Mouse (Mus musculus) hindbrain, embryonic 14.5 days (tissue): ENCODE measurements around the gene Rbbp4. TPM values are rescaled to one million over a fixed set of nuclear protein-coding genes. Genes with fewer than 3 reads are reported as not detected.
A peak's percentile ranks its signal among the peaks of the same experiment; 100 is the strongest.

ENCODE experiments used
- ATAC-seq: fragments of 200-750 bp; cut with Nextera tagmentation; 2 replicates; pipeline ENCODE4 v1.8.0; 2017; ENCODE audit warnings: moderate number of reproducible peaks, mild to moderate bottlenecking, moderate TSS enrichment, moderate library complexity; ENCODE audit not compliant: low FRiP score
- DNase-seq: peaks from one replicate; pipeline ENCODE4 v3.0.0-alpha.2; 2015; ENCODE audit warnings: low spot score
- H3K27ac ChIP-seq: fragments of 300-500 bp; sonication (generic); 2 replicates; pipeline ENCODE4 v1.5.1; 2014; ENCODE audit warnings: mild to moderate bottlenecking, moderate library complexity
- H3K27me3 ChIP-seq: fragments of 300-500 bp; sonication (generic); 2 replicates; pipeline ENCODE4 v1.6.1; 2014; ENCODE audit warnings: mild to moderate bottlenecking, low read length, mixed read lengths; ENCODE audit not compliant: control insufficient read depth, insufficient read depth
- H3K36me3 ChIP-seq: fragments of 300-500 bp; sonication (generic); replicated peaks from 2 replicates; pipeline ENCODE4 v1.6.1; 2014; ENCODE audit not compliant: control insufficient read depth, insufficient read depth
- H3K4me1 ChIP-seq: fragments of 300-500 bp; sonication (generic); replicated peaks from 2 replicates; pipeline ENCODE4 v1.6.1; 2014; ENCODE audit warnings: antibody characterized with exemption, low read length, mixed read lengths; ENCODE audit not compliant: control insufficient read depth, insufficient read depth
- H3K4me2 ChIP-seq: fragments of 300-500 bp; sonication (generic); replicated peaks from 2 replicates; pipeline ENCODE4 v1.6.1; 2014; ENCODE audit warnings: mild to moderate bottlenecking, moderate library complexity
- H3K4me3 ChIP-seq: fragments of 300-500 bp; sonication (generic); replicated peaks from 2 replicates; pipeline ENCODE4 v1.5.1; 2014; ENCODE audit warnings: mild to moderate bottlenecking, low read length
- H3K9ac ChIP-seq: fragments of 300-500 bp; sonication (generic); 2 replicates; pipeline ENCODE4 v1.6.1; 2014
- H3K9me3 ChIP-seq: fragments of 300-500 bp; sonication (generic); 2 replicates; pipeline ENCODE4 v1.6.1; 2016; ENCODE audit warnings: low read length; ENCODE audit not compliant: control insufficient read depth
- WGBS: fragments of 180-500 bp; shearing (Covaris S2); extraction: QIAGEN DNeasy Blood & Tissue Kit; methylation state at CpG from one replicate; pipeline ENCODE4 v1.1.7; 2014; 5-methylcytosine and 5-hydroxymethylcytosine counted together
- polyA plus RNA-seq: library from polyadenylated mRNA; unstranded; fragments of >200 nt; fragmentation: Nextera tagmentation; extraction: Ambion mirVana; gene quantifications from 2 replicates; pipeline ENCODE4 v1.2.1, GENCODE M21; 2014

Rbbp4 gene
- polyA plus RNA-seq, 1 experiment from 2014 or later: 251 TPM

- H3K36me3 ChIP-seq: no peaks in the 10 kb centered on the region
- ATAC-seq (no peak), DNase-seq (no peak)
- H3K27me3 ChIP-seq: peaks cover 17% of the 10 kb centered on the region; the same call in 1 of the 2 replicates
- peaks cover 9% of the 10 kb centered on the region for H3K4me1 ChIP-seq
- no peak overlapping the region for H3K27ac ChIP-seq
- H3K9ac ChIP-seq: no peak overlapping the region
- WGBS: 92% methylated on average over 8 of the region's 8 CpGs
- H3K4me2 ChIP-seq: no peak overlapping the region
- H3K4me3 ChIP-seq: no peak overlapping the region
- H3K9me3 ChIP-seq: no peaks in the 10 kb centered on the region
Measured at GRCm38 (mm10) chr4:129289671-129290070, 45.5 kb downstream of the Rbbp4 start.

DNA sequence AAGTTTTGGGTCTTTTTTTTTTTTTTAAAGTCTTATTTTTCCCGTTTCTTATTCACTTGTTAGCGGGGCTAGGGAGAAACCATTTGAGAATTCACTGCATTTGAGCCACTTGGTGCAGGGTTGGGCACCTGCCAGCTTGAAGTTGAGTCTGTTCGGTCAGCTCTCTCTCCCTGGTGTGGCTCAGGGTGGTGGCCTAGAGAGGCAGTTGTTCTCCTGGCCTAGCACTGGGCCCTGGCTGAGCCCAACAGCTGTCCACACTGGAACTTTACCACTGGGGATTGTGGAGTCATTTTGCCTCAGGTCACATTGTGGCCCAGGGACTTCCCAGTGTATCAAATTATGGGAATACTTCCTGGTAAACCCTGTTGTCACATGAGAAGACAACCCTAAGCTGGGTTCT lies 47.1 kb downstream of the Rbbp4 start:
- no peak overlapping the region for H3K9ac ChIP-seq
- H3K4me1 ChIP-seq: peaks cover 9% of the 10 kb centered on the region
- H3K27me3 ChIP-seq: peaks cover 17% of the 10 kb centered on the region; the same call in 1 of the 2 replicates
- no peaks in the 10 kb centered on the region for H3K36me3 ChIP-seq
- peak overlapping the region; percentile 46 for H3K4me3 ChIP-seq
- ATAC-seq (no peak), DNase-seq (no peak)
- peak overlapping the region; percentile 92 for H3K4me2 ChIP-seq
- 35% methylated on average over 3 of the region's 3 CpGs for WGBS
- H3K9me3 ChIP-seq: no peaks in the 10 kb centered on the region
- H3K27ac ChIP-seq: no peak overlapping the region

DNA sequence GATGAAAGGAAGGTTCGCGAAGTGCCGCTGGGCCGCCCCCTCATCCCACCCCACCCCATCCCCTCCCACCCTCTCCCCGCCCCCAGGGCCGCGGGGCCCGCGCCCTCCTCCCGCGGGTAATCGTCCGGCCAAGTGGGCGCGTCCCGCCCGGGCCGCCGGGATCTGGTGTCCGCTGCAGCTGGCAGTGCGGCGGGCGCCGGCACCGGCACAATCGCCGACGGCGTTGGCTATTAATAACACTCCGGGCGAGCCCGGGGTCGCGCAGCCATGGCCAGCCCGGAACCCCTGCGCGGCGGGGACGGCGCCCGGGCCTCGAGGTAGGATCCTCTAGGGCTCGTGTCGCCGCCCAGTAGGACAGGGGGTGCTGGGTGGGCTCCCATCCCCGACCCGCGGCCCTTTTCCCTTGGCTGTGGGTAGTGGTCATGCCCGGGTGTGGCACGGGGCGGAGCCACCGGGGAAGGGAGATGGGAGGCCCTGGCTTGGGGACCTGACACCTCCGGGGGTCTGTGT lies 47.6 kb downstream of the Rbbp4 start, which contains the start of gene Sync:
Gene Sync, plus strand, starts transcription at position 146 of the 510 bp plus-strand sequence.
- Histone ChIP-seq H3K27ac (no peak within 1 kb of the TSS), H3K9ac (peak within 1 kb of the TSS; percentile 63), H3K36me3 (no peaks in the 10 kb centered on the region), H3K9me3 (no peaks in the 10 kb centered on the region), H3K27me3 (0 out of 2 replicates have a peak, but pooled peaks cover 17% of the 10 kb centered on the region), H3K4me2 (peak within 1 kb of the TSS; percentile 92), H3K4me1 (peaks cover 9% of the 10 kb centered on the region), H3K4me3 (peak within 1 kb of the TSS; percentile 46)
- under 1% methylated on average over 42 of the region's 53 CpGs for WGBS
- ATAC-seq (peak; percentile 46; the same call in 1 of the 2 replicates), DNase-seq (no peak)

DNA sequence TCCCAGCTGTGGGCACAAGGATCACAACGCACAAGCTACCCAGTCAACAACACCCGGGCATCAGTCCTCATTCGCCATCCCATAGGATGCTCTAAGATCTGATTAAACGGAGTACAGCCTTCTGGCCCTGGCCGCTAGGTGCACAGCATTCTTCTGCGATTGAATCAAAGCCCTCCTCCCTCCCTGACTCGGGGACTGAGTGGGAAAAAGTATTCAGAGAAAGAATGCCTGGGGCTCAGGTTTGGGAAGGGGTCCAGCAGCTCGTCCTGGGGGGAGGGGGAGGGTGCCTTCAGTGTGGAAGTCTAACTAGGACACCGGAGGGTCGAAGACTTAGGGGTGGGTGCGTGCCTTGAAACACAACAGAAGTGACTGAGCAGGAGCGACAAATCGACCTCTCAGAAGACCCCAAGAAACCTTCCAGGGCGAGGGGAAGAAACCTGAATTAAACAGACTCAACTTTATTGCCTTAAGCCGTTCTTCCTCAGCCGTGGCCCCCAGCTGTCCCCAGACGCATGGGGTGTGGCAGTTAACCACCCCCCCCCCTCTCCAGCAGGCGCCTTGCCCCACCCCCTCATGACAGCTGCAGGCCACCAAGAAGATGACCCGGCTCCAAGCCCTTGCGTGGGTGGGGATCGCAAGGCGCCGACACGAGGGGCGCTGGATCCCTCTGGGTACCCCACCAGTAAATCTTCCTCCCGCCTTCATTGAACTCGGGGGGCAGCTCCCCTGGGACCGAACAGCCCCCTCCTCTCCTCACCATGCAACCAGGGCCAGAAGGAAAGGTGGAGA lies 48.3 kb downstream of the Rbbp4 start:
- Histone ChIP-seq H3K4me2 (peak overlapping the region; percentile 92), H3K4me3 (peak overlapping the region; percentile 46), H3K27me3 (0 out of 2 replicates have a peak, but pooled peaks cover 17% of the 10 kb centered on the region), H3K36me3 (no peaks in the 10 kb centered on the region), H3K9ac (peak overlapping the region; percentile 63), H3K27ac (no peak overlapping the region), H3K4me1 (peaks cover 9% of the 10 kb centered on the region), H3K9me3 (no peaks in the 10 kb centered on the region)
- ATAC-seq (peak; percentile 43), DNase-seq (no peak)
- 4% methylated on average over 28 of the region's 28 CpGs for WGBS

- Histone ChIP-seq H3K9me3 (no peaks in the 10 kb centered on the region), H3K4me2 (peak overlapping the region; percentile 92), H3K27ac (no peak overlapping the region), H3K4me3 (no peak overlapping the region), H3K27me3 (0 out of 2 replicates have a peak, but pooled peaks cover 17% of the 10 kb centered on the region), H3K4me1 (peaks cover 9% of the 10 kb centered on the region), H3K36me3 (no peaks in the 10 kb centered on the region), H3K9ac (no peak overlapping the region)
- 60% methylated on average over 5 of the region's 5 CpGs for WGBS
- no peak for DNase-seq
- ATAC-seq: no peak
Measured at GRCm38 (mm10) chr4:129286001-129286682, 49.0 kb downstream of the Rbbp4 start.

DNA sequence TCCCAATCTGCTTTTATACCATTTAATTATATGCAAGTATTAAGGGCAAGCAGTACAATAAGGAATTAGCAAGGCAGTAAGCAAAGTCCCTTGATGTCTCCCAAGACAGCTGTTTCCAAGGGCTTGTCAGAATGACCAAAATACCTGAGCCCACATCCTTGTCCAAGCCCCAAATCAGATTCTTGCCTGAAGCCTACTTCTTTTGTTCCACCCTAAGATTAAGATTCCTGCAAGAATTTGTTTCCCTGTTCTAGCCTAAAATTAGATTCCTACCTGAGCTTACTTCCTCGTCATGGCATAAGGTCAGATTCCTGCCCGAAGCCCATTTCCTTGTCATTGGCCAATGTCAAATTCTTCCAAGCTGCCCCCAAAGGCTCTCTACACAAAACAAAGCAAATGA lies 50.5 kb downstream of the Rbbp4 start:
- ATAC-seq: no peak
- no peak for DNase-seq
- no peaks in the 10 kb centered on the region for H3K9me3 ChIP-seq
- no peak overlapping the region for H3K4me3 ChIP-seq
- H3K4me2 ChIP-seq: no peak overlapping the region
- no peak overlapping the region for H3K27ac ChIP-seq
- no peaks in the 10 kb centered on the region for H3K36me3 ChIP-seq
- 0 out of 2 replicates have a peak, but pooled peaks cover 17% of the 10 kb centered on the region for H3K27me3 ChIP-seq
- WGBS: 90% methylated on average over 2 of the region's 2 CpGs
- peaks cover 9% of the 10 kb centered on the region for H3K4me1 ChIP-seq
- H3K9ac ChIP-seq: no peak overlapping the region

DNA sequence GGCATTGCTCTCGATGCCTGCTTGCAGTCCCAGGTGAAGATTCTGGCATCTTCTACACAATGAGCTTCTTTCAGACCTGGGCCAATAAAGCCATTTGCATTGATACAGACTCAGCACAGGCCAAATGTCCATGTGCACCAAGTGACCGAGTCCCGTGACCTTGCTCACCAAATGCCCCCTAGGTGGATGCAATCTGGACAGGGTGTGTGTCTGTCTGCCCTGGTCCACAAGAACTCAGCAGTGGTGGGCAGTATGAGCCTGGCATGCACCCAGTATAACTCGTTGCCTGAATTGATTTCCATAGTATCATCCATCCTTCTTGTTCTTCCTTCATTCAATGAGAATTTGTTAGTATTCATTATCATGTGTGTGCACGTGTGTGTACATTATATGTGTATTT lies 51.9 kb downstream of the Rbbp4 start:
- no peak overlapping the region for H3K27ac ChIP-seq
- WGBS: 83% methylated on average over 5 of the region's 5 CpGs
- H3K4me3 ChIP-seq: no peak overlapping the region
- no peaks in the 10 kb centered on the region for H3K36me3 ChIP-seq
- no peak overlapping the region for H3K4me2 ChIP-seq
- peaks cover 9% of the 10 kb centered on the region for H3K4me1 ChIP-seq
- ATAC-seq: no peak
- H3K9me3 ChIP-seq: no peaks in the 10 kb centered on the region
- H3K9ac ChIP-seq: no peak overlapping the region
- H3K27me3 ChIP-seq: 0 out of 2 replicates have a peak, but pooled peaks cover 17% of the 10 kb centered on the region
- no peak for DNase-seq

GRCm38 (mm10) chr4:129282786-129283185 lies 52.4 kb downstream of the Rbbp4 start:
- Histone ChIP-seq H3K4me2 (no peak overlapping the region), H3K27me3 (0 out of 2 replicates have a peak, but pooled peaks cover 17% of the 10 kb centered on the region), H3K4me3 (no peak overlapping the region), H3K9me3 (no peaks in the 10 kb centered on the region), H3K9ac (no peak overlapping the region), H3K4me1 (peaks cover 9% of the 10 kb centered on the region), H3K36me3 (no peaks in the 10 kb centered on the region), H3K27ac (no peak overlapping the region)
- DNase-seq (no peak), ATAC-seq (no peak)
- 89% methylated on average over 5 of the region's 5 CpGs for WGBS

GRCm38 (mm10) chr4:129276453-129276865 lies 58.7 kb downstream of the Rbbp4 start:
- ATAC-seq: peak; percentile 55; the same call in 1 of the 2 replicates
- no peaks in the 10 kb centered on the region for H3K9me3 ChIP-seq
- no peaks in the 10 kb centered on the region for H3K27me3 ChIP-seq
- H3K4me3 ChIP-seq: no peak overlapping the region
- DNase-seq: peak; percentile 93
- H3K4me2 ChIP-seq: no peak overlapping the region
- WGBS: 4% methylated on average over 18 of the region's 18 CpGs
- no peaks in the 10 kb centered on the region for H3K36me3 ChIP-seq
- no peaks in the 10 kb centered on the region for H3K4me1 ChIP-seq
- no peak overlapping the region for H3K27ac ChIP-seq
- H3K9ac ChIP-seq: no peak overlapping the region
